Mouse (Mus musculus): Measurements from ENCODE around the gene Cntnap2. TPM values are rescaled to one million over a fixed set of nuclear protein-coding genes. Genes with fewer than 3 reads are reported as not detected.

The Cntnap2 gene
- 100 to 1,000 TPM; 122 to 124 TPM for total RNA-seq (2021)
- long read RNA-seq, partial matches to known transcripts: 22 of 55 reads
- long read RNA-seq, other reads (novel, unspliced or antisense): 33 of 55 reads

GRCm38 (mm10) chr6:45059091-45059490 lies at the start of gene Cntnap2:
Cntnap2 (plus strand) TSS chr6:45059357.
- peak; percentile 61 to 65 for DNase-seq (ENCODE audit: low spot score in 2 of 2)

- DNase-seq (ENCODE audit: low spot score in 2 of 2): peak; percentile 16 to 42
These were observed 33.0 kb upstream of the Cntnap2 start for GRCm38 (mm10) chr6:45026011-45026682.

GRCm38 (mm10) chr6:45039454-45039853 lies 19.7 kb upstream of the Cntnap2 start:
- DNase-seq (ENCODE audit: low spot score in 2 of 2): no peak

DNA sequence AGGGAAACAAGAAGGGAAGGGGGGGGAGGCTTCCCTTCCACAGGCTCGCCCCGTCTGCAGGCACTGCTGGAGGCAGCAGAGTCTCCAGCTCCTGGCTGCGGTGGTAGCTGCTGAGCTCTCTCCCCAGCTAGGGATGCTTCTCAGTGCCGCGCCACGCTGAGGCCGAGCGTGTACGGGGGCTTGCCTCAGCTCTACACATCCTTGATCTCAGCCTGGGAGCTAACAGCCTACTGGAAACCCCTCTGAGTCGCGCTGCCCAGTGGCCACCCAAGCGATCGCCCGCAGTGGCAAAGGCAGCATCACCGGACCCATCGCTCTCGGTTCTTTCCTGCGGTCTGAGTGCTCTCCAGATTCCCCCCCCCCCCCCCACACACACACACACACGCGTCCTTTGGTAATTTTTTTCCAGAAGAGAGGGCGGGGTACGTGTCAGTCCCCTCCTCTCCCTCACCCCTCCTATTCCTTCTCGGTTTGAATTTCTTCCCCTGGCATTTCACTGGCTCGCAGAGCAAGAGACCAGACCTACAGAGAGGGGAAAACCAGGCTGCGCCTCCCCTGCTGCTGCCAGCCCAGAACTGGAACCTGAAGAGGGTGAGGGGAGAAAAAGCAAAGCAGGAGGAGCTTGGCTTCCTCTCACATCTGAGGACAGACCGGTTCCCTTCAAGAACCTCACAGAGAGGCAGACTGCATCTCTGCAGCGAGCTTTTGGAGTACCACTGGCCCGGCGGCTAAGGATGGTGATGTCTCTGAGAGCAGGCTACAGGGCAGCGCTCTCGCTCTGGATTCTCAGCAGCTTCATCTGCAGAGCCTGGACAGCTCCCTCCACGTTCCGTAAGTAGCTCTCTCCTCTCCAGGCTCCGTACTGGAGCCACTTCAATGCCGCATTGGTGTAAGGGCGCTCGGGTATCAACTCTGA lies 657 bp downstream of the Cntnap2 start:
- peak; percentile 51 to 68 for DNase-seq (ENCODE audit: low spot score in 2 of 2)

DNA sequence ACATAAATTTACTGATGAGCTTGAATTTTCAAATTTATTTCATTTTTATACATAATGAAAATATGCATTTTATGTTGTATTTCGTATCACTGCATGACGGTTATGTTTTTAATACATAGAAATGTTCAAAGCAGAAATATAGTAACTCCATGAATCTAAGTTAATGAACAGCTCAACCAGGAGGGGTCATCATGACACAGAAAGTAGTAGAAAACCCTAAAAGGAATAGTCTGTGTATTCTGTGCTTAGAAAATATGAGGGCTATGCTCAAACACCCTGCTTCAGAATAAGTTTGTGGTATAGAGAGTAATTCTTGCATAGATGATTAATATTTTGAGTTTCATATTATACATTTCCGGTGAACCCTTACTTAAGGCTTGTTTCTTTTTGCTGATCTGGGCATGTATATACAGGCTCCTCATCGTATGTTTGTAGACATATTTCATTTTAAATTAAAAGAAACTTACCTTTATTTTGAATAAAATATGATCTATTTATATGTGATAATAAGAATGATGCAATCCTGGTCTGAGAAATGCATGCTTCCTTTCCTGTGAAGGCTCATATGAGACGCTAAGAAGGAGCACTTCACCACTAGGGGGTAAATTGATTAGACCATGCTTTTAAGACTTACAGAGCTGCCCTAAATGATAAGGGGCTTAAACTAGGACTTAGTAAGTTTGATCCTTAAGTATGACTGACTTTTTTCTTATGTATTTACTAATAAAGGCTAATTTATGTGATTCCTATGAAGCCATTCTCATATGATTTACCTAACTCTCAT lies 3.2 kb downstream of the Cntnap2 start:
- no peak for DNase-seq (ENCODE audit: low spot score in 2 of 2)

GRCm38 (mm10) chr6:45088304-45088703 lies 29.1 kb downstream of the Cntnap2 start:
- no peak for DNase-seq (ENCODE audit: low spot score in 2 of 2)

- no peak for DNase-seq (ENCODE audit: low spot score in 2 of 2)
These were observed 54.5 kb downstream of the Cntnap2 start for GRCm38 (mm10) chr6:45113613-45114012.

DNA sequence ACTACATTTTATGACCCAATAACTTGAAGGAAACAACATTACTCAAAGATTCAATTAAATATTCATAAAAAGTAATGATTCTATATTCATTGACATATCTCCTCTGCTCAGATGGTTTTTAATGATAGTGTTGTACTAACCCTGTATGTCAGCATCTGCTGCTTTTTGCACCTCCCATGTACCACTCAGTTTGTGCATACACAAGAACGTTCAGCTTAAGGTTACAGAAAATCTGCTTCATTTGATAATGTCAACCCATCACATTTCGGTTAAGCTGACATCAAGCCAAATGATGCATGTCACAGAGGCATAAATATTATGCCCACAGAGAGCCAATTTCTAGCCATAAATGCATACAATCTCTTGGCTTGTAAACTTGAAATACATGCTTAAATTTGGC lies 85.7 kb downstream of the Cntnap2 start:
- DNase-seq (ENCODE audit: low spot score in 2 of 2): no peak

GRCm38 (mm10) chr6:45205039-45205438 lies 145.9 kb downstream of the Cntnap2 start:
- DNase-seq (ENCODE audit: low spot score in 2 of 2): no peak

DNA sequence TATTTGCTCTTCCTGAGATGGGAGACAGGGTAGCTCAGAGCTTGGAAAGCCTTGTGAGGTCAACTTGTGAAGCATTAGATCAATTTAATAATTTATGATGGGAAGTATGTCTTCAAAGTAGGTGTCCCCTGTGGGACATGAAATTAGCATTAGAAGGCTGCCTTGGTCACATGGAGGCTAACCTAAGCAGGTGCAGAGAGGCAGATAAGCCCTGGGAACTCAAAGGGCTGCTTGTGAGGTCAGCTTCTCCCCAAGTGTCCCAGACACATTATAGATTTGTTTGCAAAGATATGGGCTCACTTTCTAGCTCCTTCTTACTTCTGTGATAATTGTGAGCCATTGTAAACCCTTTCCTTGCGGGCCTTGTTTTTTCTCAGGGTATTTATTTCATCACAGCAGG lies 155.2 kb downstream of the Cntnap2 start:
- DNase-seq (ENCODE audit: low spot score in 2 of 2): no peak

DNA sequence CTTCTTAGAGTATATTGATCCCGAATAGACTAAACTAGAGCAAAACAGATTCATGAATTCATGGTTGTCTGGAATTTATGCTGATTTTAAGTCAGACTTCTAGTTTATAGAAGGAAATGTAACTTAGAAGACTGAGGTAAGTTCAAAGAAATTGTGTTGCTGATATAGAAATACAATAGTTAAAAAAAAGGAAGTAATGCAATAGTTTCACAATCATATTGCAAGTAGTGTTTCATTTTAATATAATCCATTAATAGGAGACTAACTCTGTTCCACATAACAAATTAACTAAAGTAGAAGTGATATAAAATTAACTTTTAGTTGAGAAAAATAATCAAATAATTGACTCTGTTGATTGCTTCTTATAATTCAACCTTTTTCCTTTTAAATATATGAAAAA lies 169.8 kb downstream of the Cntnap2 start:
- no peak for DNase-seq (ENCODE audit: low spot score in 2 of 2)

DNA sequence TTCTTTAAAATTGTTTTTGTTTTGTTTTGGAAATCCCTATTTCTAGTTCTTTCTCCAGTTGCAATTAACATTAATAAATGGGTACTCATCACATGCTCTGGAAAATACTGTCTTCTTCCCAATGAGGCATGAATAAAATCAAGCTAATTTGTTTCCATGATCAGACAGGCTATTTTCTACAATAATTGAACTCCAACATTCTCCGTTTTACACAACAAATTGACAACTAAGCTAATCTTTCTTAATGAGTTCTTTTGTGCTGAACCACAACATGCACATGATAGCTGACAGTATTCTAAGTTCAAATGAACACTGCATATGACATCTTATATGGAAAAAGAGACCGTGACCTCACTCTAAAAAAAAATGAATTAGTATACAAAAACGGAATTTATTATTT lies 173.4 kb downstream of the Cntnap2 start:
- DNase-seq (ENCODE audit: low spot score in 2 of 2): no peak

DNA sequence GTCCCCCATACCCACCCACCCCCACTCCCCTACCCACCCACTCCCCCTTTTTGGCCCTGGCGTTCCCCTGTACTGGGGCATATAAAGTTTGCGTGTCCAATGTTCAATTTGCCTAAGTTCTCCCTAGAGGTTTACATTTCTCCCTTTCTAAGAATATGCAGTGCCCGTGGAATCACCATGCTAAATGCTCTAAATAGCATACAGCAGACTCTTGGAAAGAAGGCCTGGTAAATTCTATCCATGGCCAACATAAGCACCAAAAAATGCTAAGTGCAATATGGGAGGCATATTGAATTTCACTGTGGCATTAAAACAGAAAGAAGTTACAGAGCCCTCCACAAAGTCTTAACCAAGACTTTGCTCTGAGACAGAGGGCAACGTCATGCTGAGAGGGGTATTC lies 177.4 kb downstream of the Cntnap2 start:
- DNase-seq (ENCODE audit: low spot score in 2 of 2): no peak

GRCm38 (mm10) chr6:45238117-45238516 lies 179.0 kb downstream of the Cntnap2 start:
- DNase-seq (ENCODE audit: low spot score in 2 of 2): no peak

DNA sequence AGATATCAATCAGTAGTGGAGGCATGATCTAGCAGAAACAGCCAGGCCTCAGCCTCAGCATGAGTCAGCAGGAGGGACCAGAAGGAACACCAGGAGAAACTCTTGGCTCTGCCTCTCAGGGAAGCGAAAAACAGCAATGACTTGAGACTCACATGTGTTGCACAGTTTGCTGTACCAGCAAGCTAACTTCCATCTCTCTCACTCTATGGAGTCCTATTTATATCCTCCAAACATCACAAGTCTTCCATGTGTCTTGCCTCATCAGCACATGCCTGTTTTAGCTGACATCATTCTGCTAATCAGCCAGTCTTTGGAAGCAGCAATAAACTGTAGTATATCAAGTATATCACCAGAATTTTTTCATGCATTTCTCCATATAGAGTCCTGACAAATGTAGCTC lies 182.1 kb downstream of the Cntnap2 start:
- DNase-seq (ENCODE audit: low spot score in 2 of 2): no peak

DNA sequence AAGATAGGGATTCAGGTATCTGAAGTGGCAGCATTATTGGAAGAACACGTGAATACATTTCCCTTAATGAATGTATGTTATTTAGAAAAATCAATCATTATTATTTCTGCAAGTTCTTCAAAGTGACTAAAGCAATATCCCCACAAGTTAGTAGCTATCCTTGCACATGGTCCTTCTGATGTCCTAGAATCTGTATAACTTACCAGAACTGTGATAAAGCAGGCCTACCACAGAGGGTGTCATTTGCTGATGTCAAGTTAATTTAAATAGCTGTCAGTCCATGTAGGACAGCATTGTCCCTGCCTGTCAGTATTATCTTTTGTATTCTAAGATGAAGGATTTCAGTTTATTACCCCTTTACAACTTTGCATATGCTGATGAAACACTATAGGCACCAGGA lies 185.5 kb downstream of the Cntnap2 start:
- no peak for DNase-seq (ENCODE audit: low spot score in 2 of 2)

GRCm38 (mm10) chr6:45258047-45258446 lies 198.9 kb downstream of the Cntnap2 start:
- no peak for DNase-seq (ENCODE audit: low spot score in 2 of 2)

- DNase-seq (ENCODE audit: low spot score in 2 of 2): no peak
These were observed 212.4 kb downstream of the Cntnap2 start for GRCm38 (mm10) chr6:45271537-45271936.

DNA sequence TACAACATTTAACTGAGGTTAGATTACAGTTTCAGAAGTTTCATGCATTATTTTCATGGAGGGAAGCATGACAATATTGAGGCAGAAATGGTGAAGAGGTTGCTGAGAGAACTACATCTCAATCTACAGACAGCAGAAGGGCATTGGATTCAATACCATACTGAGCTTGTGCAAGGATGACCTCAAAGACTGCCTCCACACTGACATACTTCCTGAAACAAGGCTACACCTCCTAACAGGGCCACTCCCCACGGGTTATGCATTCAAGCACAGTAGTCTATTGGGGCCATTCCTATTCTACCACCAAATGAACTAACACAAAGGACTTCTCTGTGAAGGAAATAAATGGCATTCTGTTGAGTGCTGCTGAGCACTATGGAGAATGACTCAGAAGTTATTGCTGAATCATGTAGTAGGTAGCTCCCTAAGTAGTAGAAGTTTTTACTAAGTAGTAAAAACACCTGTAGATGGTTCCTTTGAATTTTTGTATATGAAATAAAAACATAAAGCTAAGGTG lies 214.2 kb downstream of the Cntnap2 start:
- DNase-seq (ENCODE audit: low spot score in 2 of 2): no peak

GRCm38 (mm10) chr6:45290154-45290553 lies 231.0 kb downstream of the Cntnap2 start:
- DNase-seq (ENCODE audit: low spot score in 2 of 2): no peak

GRCm38 (mm10) chr6:45317455-45317854 lies 258.3 kb downstream of the Cntnap2 start:
- DNase-seq (ENCODE audit: low spot score in 2 of 2): no peak

Measured in layer of hippocampus, postnatal 10 days (tissue).